Mouse (Mus musculus): ENCODE measurements around the gene Med14. TPM values are rescaled to one million over a fixed set of nuclear protein-coding genes. Genes with fewer than 3 reads are reported as not detected.

Med14 gene
- polyA plus RNA-seq, 1 experiment from 2014 or later, result 19.4 TPM

DNA sequence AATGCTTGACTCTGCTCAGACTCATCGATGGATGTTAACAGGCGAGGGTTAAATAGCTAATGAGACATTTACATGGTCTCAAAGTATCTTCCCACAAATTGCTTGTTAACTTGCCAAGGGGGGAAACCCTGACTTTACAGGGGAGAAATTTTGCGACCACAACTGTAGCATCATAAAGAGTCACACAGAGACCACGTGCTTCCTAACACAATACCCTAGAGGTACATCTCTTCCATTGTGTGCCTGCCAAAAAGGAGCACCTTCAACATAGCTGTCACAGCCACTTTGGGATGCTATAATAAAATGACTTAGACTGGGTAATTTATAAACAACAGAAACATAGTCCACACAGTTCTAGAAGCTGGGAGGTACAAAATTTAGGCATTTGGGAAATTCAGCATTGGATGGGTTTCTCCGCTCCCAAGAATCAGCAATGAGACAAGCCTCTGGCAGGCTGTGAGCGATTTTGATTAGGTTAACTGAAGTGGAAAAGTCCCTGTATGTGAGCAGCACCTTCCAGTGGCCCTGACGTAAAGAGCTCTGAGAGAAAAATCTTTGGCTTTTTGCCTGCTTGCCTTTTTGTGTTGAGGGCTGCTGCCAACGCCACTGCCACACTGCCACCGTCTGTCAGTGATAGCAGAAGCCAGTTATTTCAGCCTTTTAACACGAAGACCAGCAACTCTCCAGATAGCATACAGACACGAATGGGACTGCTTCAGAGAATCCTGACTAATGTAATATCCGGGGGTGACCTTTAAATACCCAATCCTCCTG lies 116.2 kb downstream of the Med14 start:
- Histone ChIP-seq H3K36me3 (0 out of 2 replicates have a peak, but pooled peaks cover 5% of the 10 kb centered on the region), H3K9me3 (replicated peaks) (no peaks in the 10 kb centered on the region), H3K4me1 (no peaks in the 10 kb centered on the region), H3K4me2 (replicated peaks) (no peak overlapping the region), H3K27ac (no peak overlapping the region), H3K27me3 (no peaks in the 10 kb centered on the region), H3K9ac (no peak overlapping the region), H3K4me3 (no peak overlapping the region)
- 68% methylated on average over 12 of the region's 12 CpGs for WGBS
- ATAC-seq (ENCODE audit: low FRiP score), result no peak

GRCm38 (mm10) chrX:12644976-12645375 lies 116.9 kb downstream of the Med14 start:
- Histone ChIP-seq H3K36me3 (0 out of 2 replicates have a peak, but pooled peaks cover 4% of the 10 kb centered on the region), H3K9ac (no peak overlapping the region), H3K27ac (no peak overlapping the region), H3K4me3 (no peak overlapping the region), H3K4me1 (no peaks in the 10 kb centered on the region), H3K27me3 (no peaks in the 10 kb centered on the region), H3K4me2 (replicated peaks) (no peak overlapping the region), H3K9me3 (replicated peaks) (no peaks in the 10 kb centered on the region)
- ATAC-seq (ENCODE audit: low FRiP score), result no peak
- WGBS, result 47% methylated on average over 2 of the region's 2 CpGs

Other genes with a start within 250 kb of the Med14 start
- gene Atp6ap2, start 174.3 kb downstream of the Med14 start, polyA plus RNA-seq (2016; fragmentation: Nextera tagmentation; extraction: Ambion mirVana), result 108 and 113 TPM in 2 replicates
- 34.9 and 36.3 TPM in 2 replicates for gene 1810030O07Rik, start 88.4 kb downstream of the Med14 start, polyA plus RNA-seq (2016; fragmentation: Nextera tagmentation; extraction: Ambion mirVana)

Data from hindbrain, embryonic 12.5 days (tissue).